Mouse (Mus musculus): ENCODE measurements around the gene Pan2. TPM values are rescaled to one million over a fixed set of nuclear protein-coding genes. Genes with fewer than 3 reads are reported as not detected.

Gene Pan2
- polyA plus RNA-seq, 1 experiment: 67.5 TPM

DNA sequence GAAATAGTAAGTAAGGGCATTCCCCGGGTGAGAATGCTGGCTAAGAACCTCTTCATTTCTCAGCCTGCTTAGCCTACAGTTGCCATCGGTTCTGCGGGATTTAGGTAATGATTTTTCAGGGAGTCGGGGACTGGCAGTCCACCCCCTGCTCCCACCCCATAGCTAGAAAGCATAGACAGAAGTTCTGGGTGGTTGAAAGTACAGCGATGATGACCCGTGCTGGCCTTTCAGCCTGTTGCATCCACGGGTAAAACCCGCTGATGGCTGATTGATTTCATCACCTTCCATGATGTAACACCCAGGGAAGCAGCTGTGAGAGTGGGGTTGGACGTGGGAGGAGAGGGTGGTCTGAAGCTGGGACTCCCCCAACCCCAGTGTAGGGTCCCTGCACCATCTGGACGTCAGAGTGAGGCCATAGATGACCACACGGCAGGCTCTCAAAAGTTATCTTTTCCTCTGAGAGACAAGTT lies 4.4 kb upstream of the Pan2 start, which contains the start of gene Il23a:
Il23a (minus strand) TSS at position 51 of the 470 bp plus-strand sequence.
- Histone ChIP-seq H3K4me3 (ENCODE audit: control insufficient read depth, insufficient read depth, low read length) (no peak within 1 kb of the TSS), H3K27ac (ENCODE audit: control insufficient read depth, insufficient read depth, low read length) (no peak within 1 kb of the TSS), H3K36me3 (ENCODE audit: control insufficient read depth, insufficient read depth, low read length) (no peaks in the 10 kb centered on the region), H3K4me1 (replicated peaks; ENCODE audit: control insufficient read depth, insufficient read depth, low read length) (peaks cover under 1% of the 10 kb centered on the region), H3K27me3 (ENCODE audit: control insufficient read depth, insufficient read depth, low read length) (no peaks in the 10 kb centered on the region)
- 88% methylated on average over 11 of the region's 11 CpGs for WGBS
- no peak for TF ChIP-seq CTCF (IDR thresholded peaks at IDR 0.05; ENCODE audit: borderline replicate concordance, control insufficient read depth, extremely low read depth, insufficient read depth, low read length, poor library complexity)
- TF ChIP-seq POLR2A (IDR thresholded peaks at IDR 0.05; ENCODE audit: control insufficient read depth, extremely low read depth, insufficient read depth, low read length, poor library complexity): no peak
- DNase-seq: no peak

DNA sequence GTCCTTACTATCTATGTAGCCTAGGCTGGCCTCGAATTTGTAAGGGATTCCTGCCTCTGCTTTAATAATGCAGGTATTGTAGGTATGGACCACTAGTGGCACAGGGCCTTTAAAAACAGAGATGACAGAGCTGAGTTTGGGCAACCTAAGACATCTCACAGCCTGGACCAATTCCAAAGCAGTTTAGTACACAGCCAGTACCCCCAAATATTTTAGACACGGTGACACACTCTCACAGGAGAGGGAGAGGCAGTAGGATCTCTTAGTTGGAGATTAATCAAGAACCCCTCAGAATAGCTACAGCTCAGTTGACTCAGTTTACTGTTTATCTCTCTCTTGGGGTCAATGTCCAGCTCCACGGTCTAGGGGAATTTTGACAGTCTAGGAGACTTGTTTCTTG lies 778 bp upstream of the Pan2 start:
- TF ChIP-seq POLR2A (IDR thresholded peaks at IDR 0.05; ENCODE audit: control insufficient read depth, extremely low read depth, insufficient read depth, low read length, poor library complexity) (no peak), CTCF (IDR thresholded peaks at IDR 0.05; ENCODE audit: borderline replicate concordance, control insufficient read depth, extremely low read depth, insufficient read depth, low read length, poor library complexity) (no peak)
- WGBS: 28% methylated on average over 3 of the region's 3 CpGs
- H3K36me3 ChIP-seq (ENCODE audit: control insufficient read depth, insufficient read depth, low read length): no peaks in the 10 kb centered on the region
- no peak overlapping the region for H3K27ac ChIP-seq (ENCODE audit: control insufficient read depth, insufficient read depth, low read length)
- no peaks in the 10 kb centered on the region for H3K27me3 ChIP-seq (ENCODE audit: control insufficient read depth, insufficient read depth, low read length)
- H3K4me1 ChIP-seq (replicated peaks; ENCODE audit: control insufficient read depth, insufficient read depth, low read length): peaks cover 7% of the 10 kb centered on the region
- no peak for DNase-seq
- no peak overlapping the region for H3K4me3 ChIP-seq (ENCODE audit: control insufficient read depth, insufficient read depth, low read length)

GRCm38 (mm10) chr10:128302785-128303125 lies 380 bp upstream of the Pan2 start:
- Histone ChIP-seq H3K27ac (ENCODE audit: control insufficient read depth, insufficient read depth, low read length) (peak overlapping the region; percentile 54), H3K27me3 (ENCODE audit: control insufficient read depth, insufficient read depth, low read length) (no peaks in the 10 kb centered on the region), H3K36me3 (ENCODE audit: control insufficient read depth, insufficient read depth, low read length) (no peaks in the 10 kb centered on the region), H3K4me3 (ENCODE audit: control insufficient read depth, insufficient read depth, low read length) (peak overlapping the region; percentile 45), H3K4me1 (replicated peaks; ENCODE audit: control insufficient read depth, insufficient read depth, low read length) (peaks cover 7% of the 10 kb centered on the region)
- no peak for TF ChIP-seq POLR2A (IDR thresholded peaks at IDR 0.05; ENCODE audit: control insufficient read depth, extremely low read depth, insufficient read depth, low read length, poor library complexity)
- TF ChIP-seq CTCF (IDR thresholded peaks at IDR 0.05; ENCODE audit: borderline replicate concordance, control insufficient read depth, extremely low read depth, insufficient read depth, low read length, poor library complexity): no peak
- under 1% methylated on average over 9 of the region's 9 CpGs for WGBS
- no peak for DNase-seq

DNA sequence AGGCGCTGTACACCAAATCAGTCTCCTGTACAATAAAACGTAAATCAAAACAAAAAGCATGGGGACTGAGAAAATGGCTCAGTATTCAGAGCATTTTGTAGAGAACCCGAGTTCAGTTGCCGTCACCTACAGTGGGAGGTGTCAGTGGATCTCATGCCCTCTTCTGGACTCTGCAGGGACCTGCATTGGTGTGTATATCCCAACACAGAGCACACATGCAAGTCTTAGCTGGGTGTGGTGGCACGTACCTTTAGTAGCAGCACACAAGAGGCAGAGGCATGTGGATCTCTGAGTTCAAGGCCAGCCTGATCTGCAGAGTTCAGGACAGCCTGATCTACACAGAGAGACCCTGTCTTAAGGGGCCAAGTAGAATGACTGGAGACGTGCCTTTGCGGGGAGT lies 6.5 kb downstream of the Pan2 start:
- no peak overlapping the region for H3K27ac ChIP-seq (ENCODE audit: control insufficient read depth, insufficient read depth, low read length)
- no peaks in the 10 kb centered on the region for H3K4me1 ChIP-seq (replicated peaks; ENCODE audit: control insufficient read depth, insufficient read depth, low read length)
- TF ChIP-seq POLR2A (IDR thresholded peaks at IDR 0.05; ENCODE audit: control insufficient read depth, extremely low read depth, insufficient read depth, low read length, poor library complexity) (no peak), CTCF (IDR thresholded peaks at IDR 0.05; ENCODE audit: borderline replicate concordance, control insufficient read depth, extremely low read depth, insufficient read depth, low read length, poor library complexity) (no peak)
- DNase-seq: no peak
- H3K4me3 ChIP-seq (ENCODE audit: control insufficient read depth, insufficient read depth, low read length): no peak overlapping the region
- peaks cover 38% of the 10 kb centered on the region for H3K36me3 ChIP-seq (ENCODE audit: control insufficient read depth, insufficient read depth, low read length)
- no peaks in the 10 kb centered on the region for H3K27me3 ChIP-seq (ENCODE audit: control insufficient read depth, insufficient read depth, low read length)
- 94% methylated on average over 7 of the region's 7 CpGs for WGBS

- Histone ChIP-seq H3K36me3 (ENCODE audit: control insufficient read depth, insufficient read depth, low read length) (peaks cover 43% of the 10 kb centered on the region), H3K4me1 (replicated peaks; ENCODE audit: control insufficient read depth, insufficient read depth, low read length) (no peaks in the 10 kb centered on the region), H3K27me3 (ENCODE audit: control insufficient read depth, insufficient read depth, low read length) (no peaks in the 10 kb centered on the region), H3K4me3 (ENCODE audit: control insufficient read depth, insufficient read depth, low read length) (no peak overlapping the region), H3K27ac (ENCODE audit: control insufficient read depth, insufficient read depth, low read length) (no peak overlapping the region)
- 93% methylated on average over 11 of the region's 11 CpGs for WGBS
- no peak for DNase-seq
- TF ChIP-seq CTCF (IDR thresholded peaks at IDR 0.05; ENCODE audit: borderline replicate concordance, control insufficient read depth, extremely low read depth, insufficient read depth, low read length, poor library complexity) (no peak), POLR2A (IDR thresholded peaks at IDR 0.05; ENCODE audit: control insufficient read depth, extremely low read depth, insufficient read depth, low read length, poor library complexity) (no peak)
Observed at GRCm38 (mm10) chr10:128310177-128310576, 7.0 kb downstream of the Pan2 start.

GRCm38 (mm10) chr10:128310902-128311301 lies 7.8 kb downstream of the Pan2 start:
- no peaks in the 10 kb centered on the region for H3K4me1 ChIP-seq (replicated peaks; ENCODE audit: control insufficient read depth, insufficient read depth, low read length)
- peaks cover 51% of the 10 kb centered on the region for H3K36me3 ChIP-seq (ENCODE audit: control insufficient read depth, insufficient read depth, low read length)
- TF ChIP-seq CTCF (IDR thresholded peaks at IDR 0.05; ENCODE audit: borderline replicate concordance, control insufficient read depth, extremely low read depth, insufficient read depth, low read length, poor library complexity) (no peak), POLR2A (IDR thresholded peaks at IDR 0.05; ENCODE audit: control insufficient read depth, extremely low read depth, insufficient read depth, low read length, poor library complexity) (no peak)
- WGBS: 72% methylated on average over 4 of the region's 4 CpGs
- H3K27ac ChIP-seq (ENCODE audit: control insufficient read depth, insufficient read depth, low read length): no peak overlapping the region
- no peaks in the 10 kb centered on the region for H3K27me3 ChIP-seq (ENCODE audit: control insufficient read depth, insufficient read depth, low read length)
- DNase-seq: no peak
- H3K4me3 ChIP-seq (ENCODE audit: control insufficient read depth, insufficient read depth, low read length): no peak overlapping the region

DNA sequence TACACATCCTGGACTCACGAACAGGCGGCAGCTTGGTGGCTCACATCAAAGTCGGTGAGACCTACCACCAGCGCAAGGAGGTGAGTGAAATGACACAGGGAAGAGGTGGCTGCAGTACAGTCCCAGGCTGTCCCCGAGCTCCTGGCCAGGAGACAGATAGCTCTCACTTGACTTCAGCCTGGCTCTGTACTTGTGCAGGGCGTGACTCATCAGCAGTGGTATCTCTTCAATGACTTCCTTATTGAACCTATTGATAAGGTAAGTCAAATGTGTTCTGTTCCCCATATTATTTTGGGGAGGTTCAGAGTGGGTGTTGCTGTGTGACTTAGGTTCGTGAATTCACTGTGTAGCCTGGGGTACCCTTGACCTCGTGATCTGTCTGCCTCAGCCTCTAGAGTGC lies 12.4 kb downstream of the Pan2 start:
- Histone ChIP-seq H3K4me3 (ENCODE audit: control insufficient read depth, insufficient read depth, low read length) (no peak overlapping the region), H3K27ac (ENCODE audit: control insufficient read depth, insufficient read depth, low read length) (no peak overlapping the region), H3K4me1 (replicated peaks; ENCODE audit: control insufficient read depth, insufficient read depth, low read length) (no peaks in the 10 kb centered on the region), H3K27me3 (ENCODE audit: control insufficient read depth, insufficient read depth, low read length) (no peaks in the 10 kb centered on the region; the same call in 1 of the 2 replicates), H3K36me3 (ENCODE audit: control insufficient read depth, insufficient read depth, low read length) (peaks cover 81% of the 10 kb centered on the region)
- no peak for TF ChIP-seq POLR2A (IDR thresholded peaks at IDR 0.05; ENCODE audit: control insufficient read depth, extremely low read depth, insufficient read depth, low read length, poor library complexity)
- no peak for TF ChIP-seq CTCF (IDR thresholded peaks at IDR 0.05; ENCODE audit: borderline replicate concordance, control insufficient read depth, extremely low read depth, insufficient read depth, low read length, poor library complexity)
- WGBS: 98% methylated on average over 8 of the region's 8 CpGs
- no peak for DNase-seq
